Mouse (Mus musculus): Measurements from ENCODE around the gene Nelfe.
A peak's percentile ranks its signal among the peaks of the same experiment; 100 is the strongest.

The Nelfe gene

GRCm38 (mm10) chr17:34847615-34848014 lies 2.6 kb upstream of the Nelfe start:
- DNase-seq, result no peak

GRCm38 (mm10) chr17:34850517-34851125 lies 430 bp downstream of the Nelfe start:
- no peak for DNase-seq

GRCm38 (mm10) chr17:34853511-34853910 lies 3.3 kb downstream of the Nelfe start:
- DNase-seq, result no peak

- no peak for DNase-seq
These were observed 4.6 kb downstream of the Nelfe start for GRCm38 (mm10) chr17:34854761-34855160.

- peak; percentile 43 for DNase-seq
These were observed 5.6 kb downstream of the Nelfe start for GRCm38 (mm10) chr17:34855825-34856224.

- DNase-seq, result no peak
These were observed 8.5 kb downstream of the Nelfe start for GRCm38 (mm10) chr17:34858670-34859069.

- no peak for DNase-seq
These were observed 10.3 kb downstream of the Nelfe start for GRCm38 (mm10) chr17:34860514-34860913.

GRCm38 (mm10) chr17:34861704-34862415 lies 11.7 kb downstream of the Nelfe start:
- DNase-seq, result no peak

GRCm38 (mm10) chr17:34862416-34863081 lies 12.4 kb downstream of the Nelfe start, which contains the start of gene Cfb:
Gene Cfb, minus strand, starts transcription at chr17:34862518.
- no peak for DNase-seq

GRCm38 (mm10) chr17:34865981-34866380 lies 15.8 kb downstream of the Nelfe start:
- no peak for DNase-seq

GRCm38 (mm10) chr17:34874321-34874720 lies 24.1 kb downstream of the Nelfe start:
- DNase-seq, result no peak

- no peak for DNase-seq
These were observed 29.2 kb downstream of the Nelfe start, which contains the start of gene Zbtb12 for GRCm38 (mm10) chr17:34879336-34879879. Gene Zbtb12, plus strand, starts transcription at chr17:34879483.

- no peak for DNase-seq
These were observed 31.0 kb downstream of the Nelfe start for GRCm38 (mm10) chr17:34881166-34881565.

- no peak for DNase-seq
These were observed 31.6 kb downstream of the Nelfe start, which contains the start of gene Gm20547 for GRCm38 (mm10) chr17:34881683-34882310. Gene Gm20547, minus strand, starts transcription at chr17:34882042.

- no peak for DNase-seq
These were observed 33.1 kb downstream of the Nelfe start for GRCm38 (mm10) chr17:34883332-34883731.

- no peak for DNase-seq
These were observed 34.5 kb downstream of the Nelfe start for GRCm38 (mm10) chr17:34884704-34885103.

GRCm38 (mm10) chr17:34885615-34886014 lies 35.4 kb downstream of the Nelfe start:
- DNase-seq, result no peak

GRCm38 (mm10) chr17:34887942-34888341 lies 37.8 kb downstream of the Nelfe start:
- DNase-seq, result no peak

GRCm38 (mm10) chr17:34890074-34890743 lies 40.0 kb downstream of the Nelfe start:
- no peak for DNase-seq

GRCm38 (mm10) chr17:34891377-34891776 lies 41.2 kb downstream of the Nelfe start:
- no peak for DNase-seq

- no peak for DNase-seq
These were observed 43.1 kb downstream of the Nelfe start for GRCm38 (mm10) chr17:34893072-34893824.
